ENCODE assay signal across 16 mouse cellular contexts in genomic region chr10:39650316-39650715, GRCm38 (mm10).
"Had no signal": no experiment of that assay in that cellular context is flagged by ENCODE, and none has a peak within 500 bp of the region (broad histone marks: within the 10 kb centered on the region; RNA-seq: fewer than 3 reads in every experiment).

No protein-coding gene starts in this region.

- H3K4me2 ChIP-seq: neural tube, embryonic 13.5 days; neural tube, embryonic 15.5 days; stomach, embryonic 15.5 days had no signal

- H3K9ac ChIP-seq: neural tube, embryonic 13.5 days; neural tube, embryonic 15.5 days; stomach, embryonic 15.5 days had no signal

- H3K27me3 ChIP-seq: neural tube, embryonic 13.5 days; neural tube, embryonic 15.5 days; stomach, embryonic 15.5 days had no signal

- DNase-seq: retina, postnatal 1 day; right cerebral cortex, adult 18-20 months; right cerebral cortex, postnatal 14 days; right cerebral cortex, postnatal 25 days; right cerebral cortex, postnatal 4 days; spleen, adult 18-20 months; thymus, adult 18-20 months; thymus, adult 2 months; thymus, postnatal 14 days; thymus, postnatal 25 days; thymus, postnatal 36 days; thymus, postnatal 4 days had no signal

- H3K4me3 ChIP-seq: neural tube, embryonic 13.5 days; neural tube, embryonic 15.5 days; stomach, embryonic 15.5 days had no signal

- H3K27ac ChIP-seq: neural tube, embryonic 13.5 days; neural tube, embryonic 15.5 days; stomach, embryonic 15.5 days; stomach, postnatal 0 days had no signal

- H3K9me3 ChIP-seq: neural tube, embryonic 13.5 days; neural tube, embryonic 15.5 days; stomach, embryonic 15.5 days had no signal
